Mouse (Mus musculus) thymus, adult 2 months (tissue): Measurements from ENCODE around the gene Uox.

Source experiments
- CTCF ChIP-seq: fragments of 200-500 bp; IDR thresholded peaks from 2 replicates; pipeline ENCODE4 v1.5.1; 2012; ENCODE audit warnings: mild to moderate bottlenecking, control low read depth, low read length, moderate library complexity, borderline replicate concordance; ENCODE audit not compliant: control insufficient read depth, poor library complexity, insufficient read depth; ENCODE audit errors: extremely low read depth
- POLR2A ChIP-seq: fragments of 200-500 bp; IDR thresholded peaks from 2 replicates; pipeline ENCODE4 v1.6.1; 2012; ENCODE audit warnings: mild to moderate bottlenecking, low read length, control low read depth, moderate library complexity; ENCODE audit not compliant: control insufficient read depth, poor library complexity, insufficient read depth; ENCODE audit errors: extremely low read depth

GRCm38 (mm10) chr3:146528335-146528734 is 41.9 kb upstream of the Uox start:
- TF ChIP-seq CTCF = no peak
- TF ChIP-seq POLR2A = no peak
